Mouse (Mus musculus): Measurements from ENCODE around the gene Prr13.

Prr13 gene

GRCm38 (mm10) chr15:102458904-102459317 is at the start of gene Prr13:
Gene Prr13 (plus strand): TSS chr15:102459028.
- peak; percentile 79 for DNase-seq (ENCODE audit: low spot score)

- DNase-seq (ENCODE audit: low spot score), result no peak
Measured at GRCm38 (mm10) chr15:102409286-102409685, 49.5 kb upstream of the Prr13 start.

DNA sequence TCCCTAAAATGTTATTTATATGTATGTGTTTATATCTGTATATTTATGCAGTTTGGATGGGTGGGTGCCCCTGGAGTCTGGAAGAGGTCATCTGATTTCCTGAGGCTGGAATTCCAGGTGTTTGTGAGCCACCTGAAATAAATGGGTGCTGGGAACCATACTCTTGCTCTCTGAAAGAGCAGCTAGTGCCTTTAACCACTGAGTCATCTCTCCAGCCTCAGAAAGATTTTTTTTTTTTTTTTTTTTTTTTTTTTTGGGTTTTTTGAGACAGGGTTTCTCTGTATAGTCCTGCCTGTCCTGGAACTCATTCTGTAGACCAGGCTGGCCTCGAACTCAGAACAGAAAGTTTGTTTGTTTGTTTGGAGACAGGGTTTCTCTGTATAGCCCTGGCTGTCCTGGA is 47.8 kb upstream of the Prr13 start:
- DNase-seq (ENCODE audit: low spot score), result no peak

DNA sequence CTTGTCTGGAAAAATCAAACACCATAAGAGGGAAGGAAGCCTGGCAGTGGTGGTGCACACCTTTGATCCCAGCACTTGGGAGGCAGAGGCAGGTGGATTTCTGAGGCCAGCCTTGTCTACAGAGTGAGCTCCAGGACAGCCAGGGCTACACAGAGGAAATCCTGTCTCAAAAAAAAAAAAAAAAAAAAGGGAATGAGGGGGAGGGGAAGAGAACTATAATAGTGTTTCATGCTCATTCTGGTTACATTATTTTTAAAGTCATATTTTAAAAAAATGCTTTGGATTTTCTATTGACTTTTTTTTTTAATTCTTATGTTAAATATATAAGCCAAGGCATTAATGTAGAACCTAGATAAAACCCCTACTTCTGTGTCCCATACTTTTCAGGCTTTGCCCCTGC is 45.1 kb upstream of the Prr13 start:
- no peak for DNase-seq (ENCODE audit: low spot score)

GRCm38 (mm10) chr15:102417524-102417923 is 41.3 kb upstream of the Prr13 start:
- DNase-seq (ENCODE audit: low spot score), result no peak

GRCm38 (mm10) chr15:102420986-102421385 is 37.8 kb upstream of the Prr13 start:
- DNase-seq (ENCODE audit: low spot score), result no peak

DNA sequence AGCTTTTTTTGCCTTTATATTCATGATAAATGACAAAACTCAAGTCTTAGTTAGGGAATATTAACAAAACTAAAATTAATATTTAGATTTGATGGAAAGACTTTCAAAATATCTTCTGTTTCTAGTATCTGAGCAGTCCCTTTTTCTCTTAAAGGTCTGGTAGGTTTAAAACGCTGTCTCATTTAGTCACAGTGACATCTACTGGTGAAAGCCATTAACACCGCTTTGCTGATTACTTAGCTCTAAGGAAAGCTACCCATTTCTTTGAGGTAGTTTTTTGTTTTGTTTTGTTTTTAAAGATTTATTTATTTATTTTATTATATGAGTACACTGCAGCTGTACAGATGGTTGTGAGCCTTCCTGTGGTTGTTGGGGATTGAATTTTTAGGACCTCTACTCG is 37.4 kb upstream of the Prr13 start:
- no peak for DNase-seq (ENCODE audit: low spot score)

DNA sequence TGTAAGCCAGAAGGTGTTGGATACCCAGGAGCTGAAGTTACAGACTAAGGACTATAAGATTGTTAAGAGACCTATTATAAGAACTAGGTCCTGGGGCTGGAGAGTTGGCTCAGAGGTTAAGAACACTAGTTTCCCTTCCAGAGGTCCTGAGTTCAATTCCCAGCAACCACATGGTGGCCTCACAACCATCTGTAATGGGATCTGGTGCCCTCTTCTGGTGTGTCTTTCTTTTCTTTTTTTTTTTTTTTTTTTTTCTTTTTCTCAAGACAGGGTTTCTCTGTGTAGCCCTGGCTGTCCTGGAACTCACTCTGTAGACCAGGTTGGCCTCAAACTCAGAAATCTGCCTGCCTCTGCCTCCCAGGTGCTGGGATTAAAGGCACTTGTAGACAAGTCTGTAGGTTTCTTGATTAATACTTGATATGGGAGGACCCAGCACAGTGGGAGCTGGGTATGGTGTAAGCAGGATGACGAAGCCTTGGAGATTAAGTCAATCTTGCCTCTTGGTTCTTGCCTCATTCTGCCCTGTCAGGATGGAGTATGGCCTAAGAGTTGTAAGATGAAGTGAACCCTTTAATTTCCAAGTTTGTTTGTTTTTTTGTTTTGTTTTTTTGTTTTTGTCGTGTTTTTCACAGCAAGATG is 35.1 kb upstream of the Prr13 start:
- DNase-seq (ENCODE audit: low spot score), result no peak

DNA sequence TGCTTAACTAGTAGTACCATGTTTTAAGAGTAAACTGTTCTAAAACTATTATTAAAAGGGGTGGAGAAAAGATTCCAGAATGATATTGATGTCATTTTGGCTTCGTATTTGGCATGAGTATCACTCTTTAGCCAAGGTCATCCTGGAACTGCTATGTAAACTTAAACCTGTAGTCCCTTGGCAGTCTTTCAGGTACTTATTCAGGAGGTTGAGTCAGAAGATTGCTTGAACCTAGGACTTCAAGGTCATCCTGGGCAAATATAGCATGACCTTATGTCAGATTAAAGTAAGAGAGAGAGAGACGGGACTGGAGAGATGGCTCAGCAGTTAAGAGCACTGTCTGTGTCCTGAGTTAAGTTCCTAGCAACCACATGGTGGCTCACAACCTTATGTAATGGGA is 34.2 kb upstream of the Prr13 start:
- no peak for DNase-seq (ENCODE audit: low spot score)

DNA sequence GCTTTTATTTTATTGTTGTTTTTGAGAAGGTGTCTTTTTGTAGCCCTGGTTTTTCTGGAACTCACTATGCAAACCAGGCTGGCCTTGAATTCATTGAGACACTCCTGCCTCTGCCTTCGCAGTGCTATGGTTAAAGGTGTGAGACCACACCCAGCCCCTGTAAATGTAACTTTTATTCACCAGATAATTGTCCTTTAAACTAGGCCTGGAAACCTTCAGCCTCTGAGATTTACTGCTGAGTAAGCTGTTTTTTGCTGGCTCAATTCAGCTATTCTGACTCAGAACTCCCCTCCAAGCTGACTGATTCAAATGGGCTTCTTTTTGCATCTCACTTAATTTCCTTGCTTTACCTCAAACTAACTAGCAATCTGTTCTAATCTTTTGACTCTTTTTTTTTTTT is 31.9 kb upstream of the Prr13 start:
- no peak for DNase-seq (ENCODE audit: low spot score)

DNA sequence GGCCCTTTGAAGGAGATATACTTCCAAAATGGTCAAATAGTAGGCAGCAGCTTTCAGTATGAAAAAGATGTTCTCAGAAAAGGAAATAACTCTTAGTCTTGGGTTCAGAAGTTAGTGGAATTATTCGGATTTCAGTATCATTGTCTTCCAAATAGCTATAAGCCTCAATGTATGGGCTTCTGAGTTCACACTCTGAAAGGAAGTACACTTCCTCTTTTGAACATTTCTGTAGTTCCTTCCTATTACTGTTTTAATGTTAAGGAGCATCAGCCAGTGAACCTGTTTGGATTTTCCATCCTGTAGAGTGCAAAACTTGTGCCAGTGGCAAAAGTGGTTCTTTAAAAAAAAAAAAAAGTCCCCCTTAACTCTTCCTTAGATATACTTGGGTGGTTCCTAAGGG is 26.8 kb upstream of the Prr13 start:
- no peak for DNase-seq (ENCODE audit: low spot score)

GRCm38 (mm10) chr15:102433173-102433572 is 25.7 kb upstream of the Prr13 start:
- DNase-seq (ENCODE audit: low spot score), result no peak

DNA sequence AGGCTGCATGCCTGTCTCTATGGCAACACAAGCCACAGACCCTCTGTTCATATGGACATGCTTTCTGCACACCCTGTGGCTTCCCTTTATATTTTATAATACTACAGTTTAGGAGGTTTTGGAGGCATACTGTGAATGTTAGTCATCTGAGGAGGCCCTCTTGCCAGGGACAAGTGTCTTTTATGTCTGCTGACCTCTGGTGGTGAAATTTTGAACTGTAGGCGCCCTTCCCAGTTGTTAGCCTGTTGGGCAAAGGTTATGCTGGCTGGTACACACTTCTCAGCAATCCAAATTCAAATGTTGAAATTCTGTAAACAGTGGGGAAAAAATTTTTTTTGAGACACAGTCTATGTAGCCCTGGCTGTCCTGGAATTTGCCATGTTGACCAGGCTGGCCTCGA is 16.3 kb upstream of the Prr13 start:
- DNase-seq (ENCODE audit: low spot score), result peak; percentile 86

GRCm38 (mm10) chr15:102445146-102445545 is 13.7 kb upstream of the Prr13 start, which contains the start of gene Amhr2:
Gene Amhr2 (plus strand): TSS chr15:102445367.
- no peak for DNase-seq (ENCODE audit: low spot score)

DNA sequence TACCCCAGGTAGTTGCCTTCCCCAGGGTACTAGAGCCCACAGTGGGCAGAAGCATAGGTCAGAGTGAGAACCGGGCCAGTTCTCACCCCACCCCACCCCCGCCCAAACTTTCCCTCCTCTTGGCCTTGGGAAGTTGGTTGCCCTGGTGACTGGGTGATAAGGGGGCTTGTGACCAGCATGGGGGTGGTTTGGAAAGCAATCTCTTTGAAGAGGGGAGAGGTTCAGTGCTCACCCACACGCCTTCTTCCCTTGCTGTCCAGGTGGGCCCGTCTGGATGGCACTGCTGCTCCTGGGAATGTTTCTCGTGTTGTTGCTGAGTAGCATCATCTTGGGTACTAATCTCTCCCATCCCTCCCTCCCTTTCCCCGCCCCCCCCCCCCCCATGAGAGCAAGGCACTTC is 12.4 kb upstream of the Prr13 start:
- DNase-seq (ENCODE audit: low spot score), result no peak

DNA sequence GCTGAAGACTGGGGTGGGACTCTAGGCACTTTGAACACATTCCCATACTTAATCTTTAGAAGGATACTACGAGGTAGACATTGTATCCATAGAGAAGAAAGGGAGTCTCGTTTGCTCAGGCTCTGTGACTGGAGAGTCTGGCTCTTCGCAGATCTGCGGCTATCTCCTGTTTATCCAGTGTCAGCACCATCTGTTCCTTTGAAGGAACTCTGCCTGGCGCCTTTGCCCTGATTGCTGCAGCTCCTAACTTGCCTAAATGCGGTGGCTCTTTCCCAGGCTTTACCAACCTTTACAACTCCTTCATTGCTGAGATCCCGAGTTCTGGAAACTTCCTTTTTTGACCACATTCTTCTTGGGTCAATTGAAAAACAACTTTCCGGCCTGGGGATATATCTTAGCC is 9.5 kb upstream of the Prr13 start:
- DNase-seq (ENCODE audit: low spot score), result no peak

DNA sequence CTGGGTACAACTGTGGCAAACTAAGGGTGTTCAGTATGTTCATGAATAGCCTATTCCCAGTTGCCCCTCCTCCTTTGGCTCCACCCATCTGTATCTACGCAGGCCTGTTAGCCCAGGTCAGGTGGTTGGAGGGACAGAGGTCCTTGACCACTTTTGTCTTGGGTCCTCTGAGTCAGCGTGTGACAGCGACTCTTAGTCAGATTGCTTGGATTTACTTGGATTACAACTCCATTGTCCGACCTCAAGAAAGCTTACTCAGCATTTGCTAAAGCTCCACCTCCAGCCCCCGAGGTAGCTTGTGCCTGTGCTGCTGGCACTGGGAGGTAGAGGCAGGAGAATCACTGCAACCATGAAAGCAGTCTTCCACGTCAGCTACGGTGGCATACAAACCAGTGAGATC is 7.9 kb upstream of the Prr13 start:
- no peak for DNase-seq (ENCODE audit: low spot score)

- no peak for DNase-seq (ENCODE audit: low spot score)
Measured at GRCm38 (mm10) chr15:102451666-102452430, 7.0 kb upstream of the Prr13 start.

- no peak for DNase-seq (ENCODE audit: low spot score)
Measured at GRCm38 (mm10) chr15:102455993-102456392, 2.8 kb upstream of the Prr13 start.

DNA sequence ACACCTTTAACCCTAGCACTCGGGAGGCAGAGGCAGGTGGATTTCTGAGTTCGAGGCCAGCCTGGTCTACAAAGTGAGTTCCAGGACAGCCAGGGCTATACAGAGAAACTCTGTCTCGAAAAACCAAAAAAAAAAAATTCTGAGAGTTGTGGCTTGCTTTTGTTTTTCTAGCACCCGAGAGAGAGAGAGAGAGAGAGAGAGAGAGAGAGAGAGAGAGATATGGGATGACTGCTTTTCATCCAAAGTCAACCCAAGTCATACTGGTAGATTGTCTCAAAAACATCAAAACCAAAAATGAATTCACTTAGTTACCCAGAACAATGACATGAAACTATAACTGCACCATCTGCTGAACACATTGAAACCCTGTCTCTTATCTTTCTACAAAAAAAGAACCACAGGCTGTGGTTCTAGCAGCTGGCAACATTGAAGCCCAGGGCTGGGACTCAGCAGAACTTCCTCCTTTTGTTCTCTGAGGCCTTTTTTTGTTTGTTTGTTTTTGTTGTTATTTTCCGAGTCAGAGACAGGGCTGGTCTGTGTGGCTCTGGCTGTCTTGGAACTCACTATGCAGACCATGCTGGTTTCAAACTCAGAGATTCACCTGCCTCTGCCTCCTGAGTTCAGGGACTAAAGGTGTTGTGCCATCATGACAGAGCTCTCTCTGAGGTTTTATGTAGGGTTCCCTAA is 635 bp upstream of the Prr13 start:
- DNase-seq (ENCODE audit: low spot score), result no peak

DNA sequence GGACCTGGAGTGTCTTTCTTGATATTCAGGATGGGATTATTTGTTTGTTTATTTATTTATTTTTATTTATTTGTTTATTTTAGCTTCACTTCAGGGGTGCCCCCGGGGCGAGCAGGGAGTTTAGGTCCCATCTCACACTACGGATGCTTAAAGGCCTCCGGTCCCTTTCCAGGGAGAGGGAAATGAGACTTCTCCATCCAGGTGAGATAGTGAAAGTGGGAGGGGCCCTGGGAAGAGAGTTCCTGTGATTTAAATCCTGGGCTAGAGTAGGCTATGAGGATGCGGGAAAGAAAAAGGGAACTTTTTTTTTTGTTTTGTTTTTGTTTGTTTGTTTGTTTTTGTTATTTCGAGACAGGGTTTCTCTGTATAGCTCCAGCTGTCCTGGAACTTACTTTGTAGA is 553 bp downstream of the Prr13 start:
- no peak for DNase-seq (ENCODE audit: low spot score)

DNA sequence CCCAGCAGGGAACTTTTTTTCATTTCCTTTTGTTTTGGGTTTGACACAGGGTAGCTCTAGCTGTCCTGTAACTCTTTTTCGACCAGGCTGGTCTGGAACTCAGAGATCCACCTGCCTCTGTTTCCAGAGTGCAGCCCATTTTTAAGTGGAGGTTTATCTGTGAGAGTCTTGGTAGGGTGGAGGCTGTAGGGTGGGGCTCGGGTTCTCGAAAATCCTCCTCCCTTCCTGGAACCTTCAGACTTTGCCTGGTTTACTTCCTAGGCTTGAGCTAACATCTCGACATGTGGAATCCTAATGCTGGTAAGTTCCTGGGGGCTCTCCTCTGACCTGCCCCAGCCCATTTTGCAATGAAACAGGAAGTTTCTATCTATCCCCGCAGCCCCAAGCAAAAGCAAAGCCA is 1.0 kb downstream of the Prr13 start:
- DNase-seq (ENCODE audit: low spot score), result no peak

DNA sequence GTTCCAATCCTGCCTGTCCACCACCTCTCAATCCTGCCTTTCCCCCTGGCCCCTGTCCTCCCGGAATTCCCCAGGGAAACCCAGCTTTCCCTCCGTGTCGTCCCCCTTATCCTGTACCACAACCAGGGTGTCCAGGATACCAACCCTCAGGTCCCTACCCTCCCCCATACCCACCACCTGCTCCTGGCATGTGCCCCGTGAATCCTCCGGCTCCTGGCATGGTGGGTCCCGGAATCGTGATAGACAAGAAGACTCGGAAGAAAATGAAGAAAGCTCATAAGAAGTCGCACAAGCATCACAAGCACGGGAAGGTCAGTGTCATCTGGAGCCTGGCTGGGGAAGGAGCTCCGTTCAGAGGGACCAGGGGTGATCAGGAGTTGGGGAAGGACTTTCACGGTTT is 1.6 kb downstream of the Prr13 start:
- DNase-seq (ENCODE audit: low spot score), result no peak
